Mouse (Mus musculus): Measurements from ENCODE around the gene 4930451I11Rik. TPM values are rescaled to one million over a fixed set of nuclear protein-coding genes. Genes with fewer than 3 reads are reported as not detected.

Gene 4930451I11Rik
- polyA plus RNA-seq, 1 experiment, result not detected

DNA sequence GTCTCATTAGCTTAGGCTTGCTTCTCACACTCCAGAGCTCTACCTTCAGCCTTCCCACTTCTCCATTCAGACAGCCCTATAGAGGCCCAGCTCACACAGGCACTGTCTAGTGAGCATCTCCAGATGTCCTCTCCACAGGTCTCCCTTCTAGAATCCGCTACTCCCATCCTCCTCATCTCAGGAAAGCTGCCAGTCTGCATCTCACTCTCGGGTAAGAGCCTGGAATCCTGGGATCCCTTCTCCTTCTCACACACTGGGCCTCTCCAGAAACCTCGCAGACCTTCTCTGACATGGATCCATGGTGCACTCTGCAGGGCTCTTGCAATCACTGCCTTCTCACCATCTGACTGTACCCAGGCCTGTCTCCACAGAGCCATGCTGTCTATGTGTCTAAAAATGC, 24.2 kb upstream of the 4930451I11Rik start:
- WGBS, result 95% methylated on average over 3 of the region's 3 CpGs
- H3K4me1 ChIP-seq (replicated peaks; ENCODE audit: control insufficient read depth, insufficient read depth, low read length), result peaks cover 9% of the 10 kb centered on the region
- H3K36me3 ChIP-seq (ENCODE audit: control insufficient read depth, insufficient read depth, low read length), result peaks cover 37% of the 10 kb centered on the region
- no peak for DNase-seq
- H3K27me3 ChIP-seq (ENCODE audit: control insufficient read depth, insufficient read depth, low read length), result no peaks in the 10 kb centered on the region
- H3K27ac ChIP-seq (ENCODE audit: control insufficient read depth, insufficient read depth, low read length), result no peak overlapping the region
- TF ChIP-seq POLR2A (IDR thresholded peaks at IDR 0.05; ENCODE audit: control insufficient read depth, extremely low read depth, insufficient read depth, low read length, poor library complexity) (no peak), CTCF (IDR thresholded peaks at IDR 0.05; ENCODE audit: borderline replicate concordance, control insufficient read depth, extremely low read depth, insufficient read depth, low read length, poor library complexity) (no peak)
- no peak overlapping the region for H3K4me3 ChIP-seq (ENCODE audit: control insufficient read depth, insufficient read depth, low read length)

DNA sequence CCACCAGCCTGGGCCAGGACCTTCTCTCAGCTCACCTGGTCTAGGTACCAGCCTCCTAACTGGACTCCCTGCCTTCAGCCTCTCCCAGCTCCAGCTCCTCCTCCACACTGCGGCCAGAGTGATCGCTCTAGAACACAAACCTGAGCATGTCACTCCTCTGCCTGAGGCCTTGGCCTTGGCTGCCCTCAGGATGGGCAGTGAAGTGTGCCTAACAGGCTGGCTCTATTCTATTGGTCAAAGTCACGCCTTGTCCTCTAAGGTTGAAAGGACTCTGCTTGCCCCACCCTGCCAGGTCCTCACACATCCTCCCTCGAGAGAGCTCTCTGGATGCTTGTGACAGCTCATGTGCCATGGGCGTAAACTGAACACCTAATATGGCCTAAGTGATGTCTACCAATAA, 22.0 kb upstream of the 4930451I11Rik start:
- peaks cover 9% of the 10 kb centered on the region for H3K4me1 ChIP-seq (replicated peaks; ENCODE audit: control insufficient read depth, insufficient read depth, low read length)
- no peak overlapping the region for H3K4me3 ChIP-seq (ENCODE audit: control insufficient read depth, insufficient read depth, low read length)
- H3K27ac ChIP-seq (ENCODE audit: control insufficient read depth, insufficient read depth, low read length), result no peak overlapping the region
- peaks cover 6% of the 10 kb centered on the region; the same call in 1 of the 2 replicates for H3K27me3 ChIP-seq (ENCODE audit: control insufficient read depth, insufficient read depth, low read length)
- peaks cover 37% of the 10 kb centered on the region for H3K36me3 ChIP-seq (ENCODE audit: control insufficient read depth, insufficient read depth, low read length)
- DNase-seq, result no peak
- 95% methylated on average over 5 of the region's 5 CpGs for whole genome bisulfite sequencing
- TF ChIP-seq POLR2A (IDR thresholded peaks at IDR 0.05; ENCODE audit: control insufficient read depth, extremely low read depth, insufficient read depth, low read length, poor library complexity) (no peak), CTCF (IDR thresholded peaks at IDR 0.05; ENCODE audit: borderline replicate concordance, control insufficient read depth, extremely low read depth, insufficient read depth, low read length, poor library complexity) (no peak)

DNA sequence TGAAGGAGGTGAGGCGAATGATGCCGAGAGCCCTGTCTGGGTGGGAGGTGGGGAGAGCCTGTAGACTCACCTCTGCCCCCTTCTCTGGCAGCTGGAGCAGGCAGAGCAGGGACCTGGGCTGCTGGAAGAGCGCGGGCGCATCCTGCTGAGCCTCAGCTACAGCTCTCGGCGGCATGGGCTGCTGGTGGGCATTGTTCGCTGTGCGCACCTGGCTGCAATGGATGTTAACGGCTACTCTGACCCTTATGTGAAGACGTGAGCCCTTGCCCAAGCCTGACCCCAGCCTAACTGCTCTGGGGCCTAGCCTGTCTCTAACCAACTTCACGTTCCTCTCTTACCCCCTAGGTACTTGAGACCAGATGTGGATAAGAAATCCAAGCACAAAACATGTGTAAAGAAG, 19.8 kb upstream of the 4930451I11Rik start:
- Histone ChIP-seq H3K27me3 (ENCODE audit: control insufficient read depth, insufficient read depth, low read length) (peaks cover 21% of the 10 kb centered on the region; the same call in 1 of the 2 replicates), H3K4me1 (replicated peaks; ENCODE audit: control insufficient read depth, insufficient read depth, low read length) (peaks cover 6% of the 10 kb centered on the region), H3K36me3 (ENCODE audit: control insufficient read depth, insufficient read depth, low read length) (peaks cover 33% of the 10 kb centered on the region), H3K4me3 (ENCODE audit: control insufficient read depth, insufficient read depth, low read length) (no peak overlapping the region), H3K27ac (ENCODE audit: control insufficient read depth, insufficient read depth, low read length) (no peak overlapping the region)
- DNase-seq, result no peak
- TF ChIP-seq POLR2A (IDR thresholded peaks at IDR 0.05; ENCODE audit: control insufficient read depth, extremely low read depth, insufficient read depth, low read length, poor library complexity), result no peak
- no peak for TF ChIP-seq CTCF (IDR thresholded peaks at IDR 0.05; ENCODE audit: borderline replicate concordance, control insufficient read depth, extremely low read depth, insufficient read depth, low read length, poor library complexity)
- WGBS, result 86% methylated on average over 12 of the region's 12 CpGs

GRCm38 (mm10) chr7:126850161-126850560, 18.7 kb upstream of the 4930451I11Rik start:
- peaks cover 23% of the 10 kb centered on the region for H3K36me3 ChIP-seq (ENCODE audit: control insufficient read depth, insufficient read depth, low read length)
- 87% methylated on average over 6 of the region's 6 CpGs for WGBS
- peaks cover 6% of the 10 kb centered on the region for H3K4me1 ChIP-seq (replicated peaks; ENCODE audit: control insufficient read depth, insufficient read depth, low read length)
- TF ChIP-seq POLR2A (IDR thresholded peaks at IDR 0.05; ENCODE audit: control insufficient read depth, extremely low read depth, insufficient read depth, low read length, poor library complexity) (no peak), CTCF (IDR thresholded peaks at IDR 0.05; ENCODE audit: borderline replicate concordance, control insufficient read depth, extremely low read depth, insufficient read depth, low read length, poor library complexity) (no peak)
- no peak overlapping the region for H3K27ac ChIP-seq (ENCODE audit: control insufficient read depth, insufficient read depth, low read length)
- H3K4me3 ChIP-seq (ENCODE audit: control insufficient read depth, insufficient read depth, low read length), result no peak overlapping the region
- peaks cover 21% of the 10 kb centered on the region; the same call in 1 of the 2 replicates for H3K27me3 ChIP-seq (ENCODE audit: control insufficient read depth, insufficient read depth, low read length)
- no peak for DNase-seq

DNA sequence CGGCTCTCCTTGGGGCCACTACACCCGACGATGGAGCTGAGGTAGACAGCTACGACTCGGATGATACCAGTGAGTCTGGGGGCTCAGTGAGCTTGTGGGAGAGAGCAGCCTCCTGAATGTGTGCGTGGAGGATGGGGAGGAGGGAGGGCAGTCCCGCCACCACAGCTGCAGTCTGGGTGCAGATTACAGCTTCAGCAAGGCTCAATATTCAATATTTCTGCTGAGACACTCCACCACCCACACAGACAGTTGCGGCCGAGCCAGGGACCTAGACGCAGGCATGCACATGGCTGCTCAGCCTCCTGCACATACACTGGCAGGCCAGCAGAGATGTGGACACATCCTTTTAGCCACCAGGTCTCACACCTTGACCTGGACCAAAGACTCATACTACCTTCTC, 17.4 kb upstream of the 4930451I11Rik start:
- WGBS, result 29% methylated on average over 10 of the region's 10 CpGs
- DNase-seq, result no peak
- TF ChIP-seq CTCF (IDR thresholded peaks at IDR 0.05; ENCODE audit: borderline replicate concordance, control insufficient read depth, extremely low read depth, insufficient read depth, low read length, poor library complexity) (no peak), POLR2A (IDR thresholded peaks at IDR 0.05; ENCODE audit: control insufficient read depth, extremely low read depth, insufficient read depth, low read length, poor library complexity) (no peak)
- no peak overlapping the region for H3K4me3 ChIP-seq (ENCODE audit: control insufficient read depth, insufficient read depth, low read length)
- no peak overlapping the region for H3K27ac ChIP-seq (ENCODE audit: control insufficient read depth, insufficient read depth, low read length)
- peaks cover 6% of the 10 kb centered on the region for H3K4me1 ChIP-seq (replicated peaks; ENCODE audit: control insufficient read depth, insufficient read depth, low read length)
- peaks cover 21% of the 10 kb centered on the region; the same call in 1 of the 2 replicates for H3K27me3 ChIP-seq (ENCODE audit: control insufficient read depth, insufficient read depth, low read length)
- peaks cover 15% of the 10 kb centered on the region for H3K36me3 ChIP-seq (ENCODE audit: control insufficient read depth, insufficient read depth, low read length)

GRCm38 (mm10) chr7:126847421-126848398, 16.3 kb upstream of the 4930451I11Rik start:
- H3K27ac ChIP-seq (ENCODE audit: control insufficient read depth, insufficient read depth, low read length), result no peak overlapping the region
- H3K27me3 ChIP-seq (ENCODE audit: control insufficient read depth, insufficient read depth, low read length), result peaks cover 22% of the 10 kb centered on the region; the same call in 1 of the 2 replicates
- DNase-seq, result no peak
- 3% methylated on average over 74 of the region's 74 CpGs for WGBS
- TF ChIP-seq POLR2A (IDR thresholded peaks at IDR 0.05; ENCODE audit: control insufficient read depth, extremely low read depth, insufficient read depth, low read length, poor library complexity) (no peak), CTCF (IDR thresholded peaks at IDR 0.05; ENCODE audit: borderline replicate concordance, control insufficient read depth, extremely low read depth, insufficient read depth, low read length, poor library complexity) (no peak)
- peaks cover 11% of the 10 kb centered on the region for H3K36me3 ChIP-seq (ENCODE audit: control insufficient read depth, insufficient read depth, low read length)
- H3K4me3 ChIP-seq (ENCODE audit: control insufficient read depth, insufficient read depth, low read length), result no peak overlapping the region
- peaks cover 6% of the 10 kb centered on the region for H3K4me1 ChIP-seq (replicated peaks; ENCODE audit: control insufficient read depth, insufficient read depth, low read length)
